Mouse (Mus musculus) CH12.LX (cell line): ENCODE measurements around the gene Lrch1. TPM values are rescaled to one million over a fixed set of nuclear protein-coding genes. Genes with fewer than 3 reads are reported as not detected.

Source experiments
- DNase-seq: peaks from one replicate; pipeline ENCODE4 v3.0.0-alpha.2; 2013; ENCODE audit errors: extremely low read depth
- H3K27ac ChIP-seq: 2 replicates; pipeline ENCODE4 v1.5.1; 2012; ENCODE audit warnings: low read depth, mild to moderate bottlenecking, control low read depth, moderate library complexity; ENCODE audit not compliant: insufficient read depth
- H3K27me3 ChIP-seq: replicated peaks from 2 replicates; pipeline ENCODE3; 2012; ENCODE audit warnings: inconsistent platforms
- H3K36me3 ChIP-seq, 2 experiments: replicated peaks in 1 of 2; 2 replicates each; pipeline versions ENCODE3 to v1.6.1; 2012; ENCODE audit warnings: inconsistent platforms in 1 of 2, low read length in 1 of 2, mild to moderate bottlenecking in 1 of 2, mixed read lengths in 1 of 2, moderate library complexity in 1 of 2; ENCODE audit not compliant: control insufficient read depth in 1 of 2, insufficient read depth in 1 of 2
- H3K4me1 ChIP-seq, 2 experiments: 2 replicates each; pipeline ENCODE4 v1.6.1; 2012; ENCODE audit warnings: inconsistent platforms in 1 of 2, moderate library complexity in 1 of 2; ENCODE audit not compliant: insufficient read depth in 2 of 2, control insufficient read depth in 1 of 2
- H3K4me2 ChIP-seq: 2 replicates; pipeline ENCODE4 v1.6.1; 2012; ENCODE audit warnings: low read depth, mild to moderate bottlenecking, control low read depth; ENCODE audit not compliant: poor library complexity, insufficient read depth, severe bottlenecking
- H3K4me3 ChIP-seq, 3 experiments: fragments of 150-350 bp in 1 of 3; sonication (generic) in 1 of 3; replicated peaks in 1 of 3; 2 replicates each; pipeline versions ENCODE3 to v1.5.1; 2011 to 2012; ENCODE audit warnings: low read depth in 2 of 3, low read length in 2 of 3, mild to moderate bottlenecking in 2 of 3, moderate library complexity in 2 of 3, control low read depth in 1 of 3, improper control_type of control experiment in 1 of 3, inconsistent platforms in 1 of 3, mixed read lengths in 1 of 3; ENCODE audit not compliant: poor library complexity in 1 of 3
- H3K79me2 ChIP-seq: replicated peaks from 2 replicates; pipeline ENCODE4 v1.6.1; 2012; ENCODE audit warnings: mild to moderate bottlenecking, moderate library complexity; ENCODE audit not compliant: control insufficient read depth, poor library complexity, insufficient read depth, severe bottlenecking; ENCODE audit errors: extremely low read depth
- H3K9ac ChIP-seq: 2 replicates; pipeline ENCODE4 v1.6.1; 2012; ENCODE audit warnings: low read depth, mild to moderate bottlenecking, control low read depth, moderate library complexity; ENCODE audit not compliant: insufficient read depth
- H3K9me3 ChIP-seq: replicated peaks from 2 replicates; pipeline ENCODE3; 2012; ENCODE audit warnings: low read length, inconsistent platforms, mixed read lengths
- CHD1 ChIP-seq: IDR thresholded peaks from 2 replicates; pipeline ENCODE4 v1.6.1; 2012; ENCODE audit warnings: low read depth, low read length, improper control_type of control experiment, inconsistent platforms
- CHD2 ChIP-seq: IDR thresholded peaks from 2 replicates; pipeline ENCODE4 v1.6.1; 2011; ENCODE audit warnings: low read length, improper control_type of control experiment
- E2F4 ChIP-seq: IDR thresholded peaks from 2 replicates; pipeline ENCODE4 v1.6.1; 2011; ENCODE audit warnings: low read depth, low read length, improper control_type of control experiment; ENCODE audit not compliant: insufficient replicate concordance
- ELF1 ChIP-seq: IDR thresholded peaks from 2 replicates; pipeline ENCODE4 v1.6.1; 2014; ENCODE audit warnings: low read depth, mild to moderate bottlenecking, inconsistent platforms, low read length, improper control_type of control experiment
- ETS1 ChIP-seq: conservative IDR thresholded peaks from 2 replicates; pipeline ENCODE4 v1.6.1; 2012; ENCODE audit warnings: low read depth, mild to moderate bottlenecking, inconsistent platforms, low read length, improper control_type of control experiment, moderate library complexity
- IRF4 ChIP-seq: IDR thresholded peaks from 2 replicates; pipeline ENCODE4 v1.6.1; 2014; ENCODE audit warnings: low read depth, mild to moderate bottlenecking, inconsistent platforms, low read length, improper control_type of control experiment
- JUN ChIP-seq: IDR thresholded peaks from 2 replicates; pipeline ENCODE4 v1.6.1; 2011; ENCODE audit warnings: low read depth, mild to moderate bottlenecking, low read length, improper control_type of control experiment, moderate library complexity; ENCODE audit not compliant: insufficient read depth
- MXI1 ChIP-seq: IDR thresholded peaks from 2 replicates; pipeline ENCODE4 v1.6.1; 2011; ENCODE audit warnings: mild to moderate bottlenecking, low read depth, low read length, improper control_type of control experiment
- NELFE ChIP-seq: IDR thresholded peaks from 2 replicates; pipeline ENCODE4 v1.6.1; 2011; ENCODE audit warnings: low read depth, low read length, improper control_type of control experiment
- NRF1 ChIP-seq: IDR thresholded peaks from 2 replicates; pipeline ENCODE4 v1.6.1; 2014; ENCODE audit warnings: low read depth, mild to moderate bottlenecking, inconsistent platforms, low read length, improper control_type of control experiment, moderate library complexity
- PAX5 ChIP-seq: IDR thresholded peaks from 2 replicates; pipeline ENCODE4 v1.6.1; 2012; ENCODE audit warnings: low read length, inconsistent platforms, mixed read lengths
- SIN3A ChIP-seq: IDR thresholded peaks from 2 replicates; pipeline ENCODE4 v1.6.1; 2012; ENCODE audit warnings: low read length, improper control_type of control experiment, inconsistent platforms
- SMC3 ChIP-seq: IDR thresholded peaks from 2 replicates; pipeline ENCODE4 v1.6.1; 2011; ENCODE audit warnings: low read depth, low read length, improper control_type of control experiment
- TBP ChIP-seq: conservative IDR thresholded peaks from 2 replicates; pipeline ENCODE4 v1.6.1; 2011; ENCODE audit warnings: low read depth, low read length, improper control_type of control experiment
- TCF12 ChIP-seq: IDR thresholded peaks from 2 replicates; pipeline ENCODE4 v1.6.1; 2014; ENCODE audit warnings: low read depth, mild to moderate bottlenecking, inconsistent platforms, low read length, improper control_type of control experiment
- UBTF ChIP-seq: IDR thresholded peaks from 2 replicates; pipeline ENCODE4 v1.6.1; 2012; ENCODE audit warnings: low read depth, mild to moderate bottlenecking, inconsistent platforms, low read length, improper control_type of control experiment, moderate library complexity
- USF1 ChIP-seq: IDR thresholded peaks from 2 replicates; pipeline ENCODE4 v1.6.1; 2014; ENCODE audit warnings: low read depth, mild to moderate bottlenecking, inconsistent platforms, low read length, improper control_type of control experiment
- ZKSCAN1 ChIP-seq: IDR thresholded peaks from 2 replicates; pipeline ENCODE4 v1.6.1; 2012; ENCODE audit warnings: low read depth, inconsistent platforms, low read length, improper control_type of control experiment, borderline replicate concordance
- ZMIZ1 ChIP-seq: IDR thresholded peaks from 2 replicates; pipeline ENCODE4 v1.6.1; 2012; ENCODE audit warnings: low read depth, mild to moderate bottlenecking, inconsistent platforms, low read length, improper control_type of control experiment
- ZNF384 ChIP-seq: IDR thresholded peaks from 2 replicates; pipeline ENCODE4 v1.6.1; 2012; ENCODE audit warnings: low read depth, low read length, improper control_type of control experiment, inconsistent platforms
- dilution Hi-C: fragments of 300-500 bp; cut with MboI; formaldehyde crosslinking; loops from 2 replicates; pipeline ENCODE4 v1.14.3; 2020; ENCODE audit warnings: low sequenced_read_pairs; ENCODE audit not compliant: extremely low pct_unique_long_range_greater_than_20kb, extremely low pct_ligation_motif_present
- in situ Hi-C: fragments of 300-500 bp; cut with MboI; formaldehyde crosslinking; loops from 3 replicates; pipeline ENCODE4 v1.14.3; 2019; ENCODE audit warnings: low sequenced_read_pairs, low pct_ligation_motif_present, low pct_unique_long_range_greater_than_20kb, mixed read lengths
- polyA plus RNA-seq: library from polyadenylated mRNA; unstranded; fragments of >175 nt; gene quantifications from 2 replicates; pipeline ENCODE4 v1.2.1, GENCODE M21; 2012; ENCODE audit warnings: low read depth; ENCODE audit not compliant: insufficient read length
- total RNA-seq, 2 experiments: library from RNA; depleted of rRNA; stranded (reverse); fragments of 300-350 nt in 1 of 2; fragments of >200 nt in 1 of 2; gene quantifications; 2 replicates each; pipeline ENCODE4 v1.2.3; 2012 to 2014

Lrch1 gene
- total and polyA plus RNA-seq, 3 experiments, result 10.3 to 23.3 (median 12.8) TPM

- dilution Hi-C loops, result no loop called here
- Histone ChIP-seq H3K9ac (no peak overlapping the region), H3K4me2 (no peak overlapping the region), H3K4me3 (no peak overlapping the region), H3K27ac (no peak overlapping the region), H3K27me3 (no peaks in the 10 kb centered on the region), H3K36me3 (peaks cover 0 to 32% of the 10 kb centered on the region in 2 experiments), H3K9me3 (no peaks in the 10 kb centered on the region), H3K79me2 (no peaks in the 10 kb centered on the region), H3K4me1 (peaks cover 6 to 21% of the 10 kb centered on the region in 2 experiments)
- in situ Hi-C loops, result no loop called here
- TF ChIP-seq USF1, result no peak
- TF ChIP-seq CHD1, result no peak
- no peak for TF ChIP-seq JUN
- no peak for TF ChIP-seq TBP
- TF ChIP-seq E2F4, result no peak
- TF ChIP-seq NRF1, result no peak
- no peak for TF ChIP-seq CHD2
- TF ChIP-seq UBTF, result no peak
- no peak for TF ChIP-seq PAX5
- no peak for TF ChIP-seq NELFE
- TF ChIP-seq SMC3, result no peak
- no peak for TF ChIP-seq ZNF384
- no peak for TF ChIP-seq ZKSCAN1
- no peak for TF ChIP-seq MXI1
- no peak for TF ChIP-seq SIN3A
- TF ChIP-seq IRF4, result no peak
- no peak for TF ChIP-seq TCF12
- TF ChIP-seq ETS1, result no peak
- TF ChIP-seq ZMIZ1, result no peak
- DNase-seq, result no peak
Measured at GRCm38 (mm10) chr14:74981016-74981415, 33.3 kb upstream of the Lrch1 start.

- H3K9ac ChIP-seq, result no peak overlapping the region
- no peaks in the 10 kb centered on the region for H3K79me2 ChIP-seq
- H3K4me3 ChIP-seq, result no peak overlapping the region
- peaks cover 0 to 19% of the 10 kb centered on the region in 2 experiments for H3K36me3 ChIP-seq
- no peak overlapping the region for H3K4me2 ChIP-seq
- H3K27ac ChIP-seq, result no peak overlapping the region
- no peak for TF ChIP-seq ETS1
- TF ChIP-seq ELF1, result peak; percentile 22; the same call in 1 of the 2 replicates
- TF ChIP-seq TBP, result no peak
- dilution Hi-C loops (no loop called here), in situ Hi-C loops (no loop called here)
- no peaks in the 10 kb centered on the region for H3K27me3 ChIP-seq
- peaks cover 6 to 30% of the 10 kb centered on the region in 2 experiments for H3K4me1 ChIP-seq
- peak; percentile 22 for DNase-seq
- no peaks in the 10 kb centered on the region for H3K9me3 ChIP-seq
Measured at GRCm38 (mm10) chr14:74976972-74977371, 29.3 kb upstream of the Lrch1 start.
